Mouse (Mus musculus) myocyte (in vitro differentiated cells): ENCODE measurements around the gene Sox18. TPM values are rescaled to one million over a fixed set of nuclear protein-coding genes. Genes with fewer than 3 reads are reported as not detected.

Source experiments
- H3K27me3 ChIP-seq: one replicate; pipeline ENCODE4 v1.6.1; 2011; ENCODE audit not compliant: control insufficient read depth, insufficient read depth, insufficient read length
- H3K36me3 ChIP-seq: one replicate; pipeline ENCODE4 v1.6.1; 2011; ENCODE audit not compliant: control insufficient read depth, insufficient read depth
- H3K4me2 ChIP-seq: one replicate; pipeline ENCODE4 v1.6.1; 2011; ENCODE audit warnings: low read depth, control low read depth
- H3K4me3 ChIP-seq: one replicate; pipeline ENCODE4 v1.5.1; 2011; ENCODE audit warnings: mild to moderate bottlenecking, control low read depth, moderate library complexity
- H3K79me2 ChIP-seq: one replicate; pipeline ENCODE4 v1.6.1; 2011; ENCODE audit not compliant: control insufficient read depth, insufficient read depth
- H3ac ChIP-seq: one replicate; pipeline ENCODE4 v1.6.1; 2011; ENCODE audit not compliant: control insufficient read depth, insufficient read length
- CEBPB ChIP-seq: IDR thresholded peaks from 2 replicates; pipeline ENCODE4 v1.6.1; 2011; ENCODE audit warnings: mild to moderate bottlenecking, moderate library complexity; ENCODE audit not compliant: poor library complexity, insufficient read depth, severe bottlenecking
- E2F4 ChIP-seq: IDR thresholded peaks from one replicate; pipeline ENCODE4 v1.6.1; 2011; ENCODE audit warnings: mild to moderate bottlenecking, control low read depth, moderate library complexity; ENCODE audit not compliant: insufficient read depth
- MAX ChIP-seq: IDR thresholded peaks from one replicate; pipeline ENCODE4 v1.6.1; 2011; ENCODE audit warnings: low read depth, mild to moderate bottlenecking, control low read depth
- MYOD1 ChIP-seq, 3 experiments: IDR thresholded peaks; one replicate each; pipeline ENCODE4 v1.6.1; 2011; ENCODE audit warnings: control low read depth in 2 of 3, low read depth in 2 of 3, mild to moderate bottlenecking in 2 of 3, moderate library complexity in 1 of 3; ENCODE audit not compliant: insufficient read length in 2 of 3, control insufficient read depth in 1 of 3
- MYOG ChIP-seq, 3 experiments: IDR thresholded peaks; one replicate each; pipeline ENCODE4 v1.6.1; 2011; ENCODE audit warnings: control low read depth in 2 of 3, low read depth in 2 of 3, mild to moderate bottlenecking in 2 of 3; ENCODE audit not compliant: insufficient read length in 2 of 3, control insufficient read depth in 1 of 3, insufficient read depth in 1 of 3
- POLR2A ChIP-seq: IDR thresholded peaks from one replicate; pipeline ENCODE4 v1.6.1; 2011; ENCODE audit warnings: low read depth, mild to moderate bottlenecking, control low read depth, moderate library complexity; ENCODE audit not compliant: insufficient read length
- POLR2AphosphoS2 ChIP-seq: IDR thresholded peaks from one replicate; pipeline ENCODE4 v1.6.1; 2011; ENCODE audit warnings: low read depth, control low read depth; ENCODE audit not compliant: insufficient read length
- REST ChIP-seq: IDR thresholded peaks from one replicate; pipeline ENCODE4 v1.6.1; 2011; ENCODE audit warnings: mild to moderate bottlenecking, control low read depth, moderate library complexity; ENCODE audit not compliant: insufficient read depth, insufficient read length
- SRF ChIP-seq: IDR thresholded peaks from one replicate; pipeline ENCODE4 v1.6.1; 2011; ENCODE audit warnings: low read depth; ENCODE audit not compliant: control insufficient read depth, insufficient read length
- TCF12 ChIP-seq: IDR thresholded peaks from one replicate; pipeline ENCODE4 v1.6.1; 2011; ENCODE audit warnings: mild to moderate bottlenecking, control low read depth; ENCODE audit not compliant: poor library complexity, insufficient read depth, severe bottlenecking
- TCF3 ChIP-seq: IDR thresholded peaks from one replicate; pipeline ENCODE4 v1.6.1; 2011; ENCODE audit warnings: low read depth, control low read depth; ENCODE audit not compliant: insufficient read length
- USF1 ChIP-seq: IDR thresholded peaks from one replicate; pipeline ENCODE4 v1.6.1; 2011; ENCODE audit warnings: low read depth, mild to moderate bottlenecking, control low read depth, moderate library complexity
- polyA plus RNA-seq: library from polyadenylated mRNA; unstranded; fragments of >200 nt; fragmentation: generic; extraction: Trizol; gene quantifications from one replicate; pipeline ENCODE4 v1.2.1, GENCODE M21; 2012; ENCODE audit warnings: missing spikeins

The Sox18 gene
- polyA plus RNA-seq, 1 experiment, result 0.04 TPM

- no peak overlapping the region for H3K4me3 ChIP-seq
- TF ChIP-seq POLR2A, result no peak
- TF ChIP-seq POLR2AphosphoS2, result no peak
- no peak for TF ChIP-seq TCF3
- TF ChIP-seq SRF, result no peak
- TF ChIP-seq E2F4, result no peak
- no peak for TF ChIP-seq TCF12
- no peak for TF ChIP-seq REST
- no peak for TF ChIP-seq MAX
- TF ChIP-seq USF1, result no peak
- TF ChIP-seq CEBPB, result no peak
- no peak for TF ChIP-seq MYOG (IDR thresholded peaks at IDR 0.05; ENCODE audit: control insufficient read depth in 1 of 3, insufficient read depth in 1 of 3, insufficient read length in 2 of 3, low read depth in 2 of 3)
- no peak for TF ChIP-seq MYOD1 (IDR thresholded peaks at IDR 0.05; ENCODE audit: control insufficient read depth in 1 of 3, insufficient read length in 2 of 3, low read depth in 2 of 3)
- H3ac ChIP-seq, result no peak overlapping the region
- H3K79me2 ChIP-seq, result no peaks in the 10 kb centered on the region
- no peak overlapping the region for H3K4me2 ChIP-seq
- H3K27me3 ChIP-seq, result no peaks in the 10 kb centered on the region
- H3K36me3 ChIP-seq, result peaks cover 19% of the 10 kb centered on the region
These were observed 43.0 kb downstream of the Sox18 start for GRCm38 (mm10) chr2:181628471-181628870.

GRCm38 (mm10) chr2:181623401-181623800, 48.0 kb downstream of the Sox18 start:
- no peak overlapping the region for H3K4me3 ChIP-seq
- no peaks in the 10 kb centered on the region for H3K79me2 ChIP-seq
- H3K4me2 ChIP-seq, result no peak overlapping the region
- no peak overlapping the region for H3ac ChIP-seq
- no peak for TF ChIP-seq USF1
- TF ChIP-seq REST, result no peak
- TF ChIP-seq E2F4, result no peak
- TF ChIP-seq MAX, result no peak
- no peak for TF ChIP-seq MYOD1 (IDR thresholded peaks at IDR 0.05; ENCODE audit: control insufficient read depth in 1 of 3, insufficient read length in 2 of 3, low read depth in 2 of 3)
- no peak for TF ChIP-seq POLR2A
- TF ChIP-seq TCF3, result no peak
- TF ChIP-seq MYOG (IDR thresholded peaks at IDR 0.05; ENCODE audit: control insufficient read depth in 1 of 3, insufficient read depth in 1 of 3, insufficient read length in 2 of 3, low read depth in 2 of 3), result no peak
- no peak for TF ChIP-seq CEBPB
- no peak for TF ChIP-seq POLR2AphosphoS2
- TF ChIP-seq TCF12, result no peak
- TF ChIP-seq SRF, result no peak
- H3K27me3 ChIP-seq, result no peaks in the 10 kb centered on the region
- peaks cover 35% of the 10 kb centered on the region for H3K36me3 ChIP-seq

Other genes starting within 250 kb of the Sox18 start
- gene Zbtb46, start 212.2 kb downstream of the Sox18 start, polyA plus RNA-seq, result 1.3 TPM
- gene Abhd16b, start 178.4 kb downstream of the Sox18 start, polyA plus RNA-seq, result 0.06 TPM
- 108 TPM for gene Tpd52l2, start 174.5 kb downstream of the Sox18 start, polyA plus RNA-seq
- gene Dnajc5, start 151.2 kb downstream of the Sox18 start, polyA plus RNA-seq, result 67.7 TPM
- 53.4 TPM for gene Uckl1, start 86.7 kb downstream of the Sox18 start, polyA plus RNA-seq
- gene Prpf6, start 79.8 kb downstream of the Sox18 start, polyA plus RNA-seq, result 46.0 TPM
- 7.0 TPM for gene Zfp512b, start 78.8 kb downstream of the Sox18 start, polyA plus RNA-seq
- gene Samd10, start 72.4 kb downstream of the Sox18 start, polyA plus RNA-seq, result 0.67 TPM
- gene Gm29797, start 14.6 kb downstream of the Sox18 start, polyA plus RNA-seq, result not detected
- gene Tcea2, start 8.7 kb upstream of the Sox18 start, polyA plus RNA-seq, result 3.0 TPM
- 39.5 TPM for gene Rgs19, start 22.3 kb upstream of the Sox18 start, polyA plus RNA-seq
- gene Lkaaear1, start 26.8 kb upstream of the Sox18 start, polyA plus RNA-seq, result not detected
- gene Oprl1, start 43.4 kb upstream of the Sox18 start, polyA plus RNA-seq, result not detected
- 0.28 TPM for gene Myt1, start 91.7 kb upstream of the Sox18 start, polyA plus RNA-seq
- 8.5 TPM for gene Pcmtd2, start 166.2 kb upstream of the Sox18 start, polyA plus RNA-seq
- 12.3 TPM for gene Polr3k, start 192.7 kb upstream of the Sox18 start, polyA plus RNA-seq